Mouse (Mus musculus) hindbrain, embryonic 14.5 days (tissue): ENCODE measurements around the gene Id1. TPM values are rescaled to one million over a fixed set of nuclear protein-coding genes. Genes with fewer than 3 reads are reported as not detected.

Source experiments
- ATAC-seq: fragments of 200-750 bp; cut with Nextera tagmentation; 2 replicates; pipeline ENCODE4 v1.8.0; 2017; ENCODE audit warnings: moderate number of reproducible peaks, mild to moderate bottlenecking, moderate TSS enrichment, moderate library complexity; ENCODE audit not compliant: low FRiP score
- DNase-seq: peaks from one replicate; pipeline ENCODE4 v3.0.0-alpha.2; 2015; ENCODE audit warnings: low spot score
- H3K27ac ChIP-seq: fragments of 300-500 bp; sonication (generic); 2 replicates; pipeline ENCODE4 v1.5.1; 2014; ENCODE audit warnings: mild to moderate bottlenecking, moderate library complexity
- H3K27me3 ChIP-seq: fragments of 300-500 bp; sonication (generic); 2 replicates; pipeline ENCODE4 v1.6.1; 2014; ENCODE audit warnings: mild to moderate bottlenecking, low read length, mixed read lengths; ENCODE audit not compliant: control insufficient read depth, insufficient read depth
- H3K36me3 ChIP-seq: fragments of 300-500 bp; sonication (generic); replicated peaks from 2 replicates; pipeline ENCODE4 v1.6.1; 2014; ENCODE audit not compliant: control insufficient read depth, insufficient read depth
- H3K4me1 ChIP-seq: fragments of 300-500 bp; sonication (generic); replicated peaks from 2 replicates; pipeline ENCODE4 v1.6.1; 2014; ENCODE audit warnings: antibody characterized with exemption, low read length, mixed read lengths; ENCODE audit not compliant: control insufficient read depth, insufficient read depth
- H3K4me2 ChIP-seq: fragments of 300-500 bp; sonication (generic); replicated peaks from 2 replicates; pipeline ENCODE4 v1.6.1; 2014; ENCODE audit warnings: mild to moderate bottlenecking, moderate library complexity
- H3K4me3 ChIP-seq: fragments of 300-500 bp; sonication (generic); replicated peaks from 2 replicates; pipeline ENCODE4 v1.5.1; 2014; ENCODE audit warnings: mild to moderate bottlenecking, low read length
- H3K9ac ChIP-seq: fragments of 300-500 bp; sonication (generic); 2 replicates; pipeline ENCODE4 v1.6.1; 2014
- H3K9me3 ChIP-seq: fragments of 300-500 bp; sonication (generic); 2 replicates; pipeline ENCODE4 v1.6.1; 2016; ENCODE audit warnings: low read length; ENCODE audit not compliant: control insufficient read depth
- WGBS: fragments of 180-500 bp; shearing (Covaris S2); extraction: QIAGEN DNeasy Blood & Tissue Kit; methylation state at CpG from one replicate; pipeline ENCODE4 v1.1.7; 2014; 5-methylcytosine and 5-hydroxymethylcytosine counted together
- polyA plus RNA-seq: library from polyadenylated mRNA; unstranded; fragments of >200 nt; fragmentation: Nextera tagmentation; extraction: Ambion mirVana; gene quantifications from 2 replicates; pipeline ENCODE4 v1.2.1, GENCODE M21; 2014

Id1 gene
- polyA plus RNA-seq: 56.5 and 68.0 TPM in 2 replicates

DNA sequence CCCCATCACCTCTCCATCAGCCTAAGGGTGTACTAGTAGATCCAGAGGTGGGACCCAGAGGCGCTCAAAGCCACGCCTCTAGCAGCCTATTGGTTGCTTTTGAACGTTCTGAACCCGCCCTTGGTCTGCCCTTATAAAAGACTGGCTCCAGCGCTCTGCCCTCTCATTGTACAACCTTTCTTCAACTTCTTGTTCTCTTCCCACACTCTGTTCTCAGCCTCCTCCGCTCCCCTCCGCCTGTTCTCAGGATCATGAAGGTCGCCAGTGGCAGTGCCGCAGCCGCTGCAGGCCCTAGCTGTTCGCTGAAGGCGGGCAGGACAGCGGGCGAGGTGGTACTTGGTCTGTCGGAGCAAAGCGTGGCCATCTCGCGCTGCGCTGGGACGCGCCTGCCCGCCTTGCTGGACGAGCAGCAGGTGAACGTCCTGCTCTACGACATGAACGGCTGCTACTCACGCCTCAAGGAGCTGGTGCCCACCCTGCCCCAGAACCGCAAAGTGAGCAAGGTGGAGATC, at the start of gene Id1:
Gene Id1, plus strand, starts transcription at position 162 of the 512 bp plus-strand sequence.
- H3K36me3 ChIP-seq: no peaks in the 10 kb centered on the region
- peak within 1 kb of the TSS; percentile 83 for H3K27ac ChIP-seq
- H3K27me3 ChIP-seq: no peaks in the 10 kb centered on the region
- H3K4me1 ChIP-seq: peaks cover 46% of the 10 kb centered on the region
- H3K4me3 ChIP-seq: peak within 1 kb of the TSS; percentile 51
- peak within 1 kb of the TSS; percentile 69 for H3K9ac ChIP-seq
- under 1% methylated on average over 28 of the region's 28 CpGs for WGBS
- peak; percentile 74 for ATAC-seq
- H3K9me3 ChIP-seq: no peaks in the 10 kb centered on the region
- peak within 1 kb of the TSS; percentile 89 for H3K4me2 ChIP-seq
- DNase-seq: peak; percentile 79

DNA sequence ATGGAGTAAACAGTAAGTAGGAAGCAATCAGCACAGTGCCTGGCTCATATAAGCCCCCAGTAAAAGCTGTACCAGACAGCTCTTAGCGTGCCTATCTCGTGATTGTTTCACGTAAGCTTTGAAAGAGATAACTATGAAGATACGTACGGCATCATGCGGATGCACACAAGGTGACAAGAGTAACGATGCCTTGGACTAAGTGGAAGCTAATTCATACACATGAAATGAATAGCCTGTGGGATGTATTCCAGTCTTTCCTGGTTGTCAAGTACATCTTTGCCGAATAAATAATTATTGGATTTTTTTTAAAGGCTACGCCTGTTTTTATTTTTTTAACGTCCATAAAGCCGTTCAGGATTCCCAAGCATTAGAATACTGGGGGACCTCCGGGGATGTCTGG, 49.7 kb upstream of the Id1 start:
- Histone ChIP-seq H3K4me3 (no peak overlapping the region; the same call in 1 of the 2 replicates), H3K27ac (peak overlapping the region; percentile 75), H3K9me3 (no peaks in the 10 kb centered on the region), H3K27me3 (no peaks in the 10 kb centered on the region), H3K9ac (peak overlapping the region; percentile 41; the same call in 1 of the 2 replicates), H3K4me1 (0 out of 2 replicates have a peak, but pooled peaks cover 6% of the 10 kb centered on the region), H3K4me2 (peak overlapping the region; percentile 35), H3K36me3 (peaks cover 99% of the 10 kb centered on the region)
- no peak for DNase-seq
- WGBS: 57% methylated on average over 12 of the region's 12 CpGs
- ATAC-seq: peak; percentile 3; the same call in 1 of the 2 replicates

DNA sequence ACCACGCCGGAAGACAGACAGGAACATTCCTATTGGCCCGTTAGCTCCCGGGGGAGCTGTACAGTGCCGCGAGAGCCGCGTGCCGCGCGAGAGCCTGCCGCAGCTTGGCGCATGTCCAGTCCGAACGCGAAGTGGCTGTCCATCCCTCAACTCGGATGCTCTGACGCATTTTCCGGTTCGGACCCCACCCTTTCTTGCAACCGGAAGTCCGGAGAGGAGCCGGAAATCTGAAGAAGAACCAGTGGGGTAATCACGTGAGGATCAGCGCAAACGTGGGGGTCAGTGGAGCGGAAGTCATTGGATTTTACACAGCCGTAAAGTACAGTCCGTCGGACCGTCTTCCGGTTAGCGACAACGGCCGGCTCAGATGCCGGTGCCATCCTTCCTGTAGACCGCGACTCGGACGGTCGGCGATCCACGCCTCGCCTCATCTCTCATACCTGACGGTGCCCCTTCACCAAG, 49.2 kb upstream of the Id1 start, which contains the start of gene Mcts2:
Gene Mcts2, plus strand, starts transcription at position 230 of the 462 bp plus-strand sequence.
- ATAC-seq: peak; percentile 95

DNA sequence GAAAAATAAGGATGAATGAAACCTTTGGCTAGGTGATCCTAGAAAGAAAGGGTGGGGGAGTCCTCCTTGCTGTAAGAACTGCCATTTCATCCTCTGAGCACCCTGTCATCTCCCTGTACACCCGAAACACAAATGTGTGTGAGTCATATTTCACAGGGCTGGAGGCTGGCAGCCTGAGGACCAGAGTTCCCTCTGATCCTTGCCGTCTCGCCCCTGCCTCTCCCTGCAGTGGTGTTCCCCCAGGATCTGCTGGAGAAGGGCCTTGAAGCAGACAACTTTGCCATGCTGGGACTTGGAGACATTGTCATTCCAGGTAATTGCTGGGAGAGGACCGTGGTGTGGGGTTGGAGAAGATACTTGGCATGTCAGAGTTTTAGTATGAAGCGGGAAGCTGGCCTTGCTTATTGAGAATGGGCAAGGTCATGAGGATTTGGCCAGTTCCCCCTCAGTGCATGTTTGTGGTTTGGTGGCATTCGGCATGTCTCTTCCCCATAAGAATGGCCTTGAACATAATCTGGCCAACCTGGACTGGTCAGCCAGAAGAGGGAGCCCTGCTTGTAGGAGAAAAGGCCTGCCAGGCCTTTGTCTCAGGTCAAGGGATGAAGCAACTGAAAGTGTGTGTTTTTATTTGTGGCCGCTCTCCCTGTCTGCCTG, 44.4 kb upstream of the Id1 start:
- Histone ChIP-seq H3K4me2 (no peak overlapping the region), H3K4me3 (no peak overlapping the region), H3K9ac (no peak overlapping the region), H3K27ac (no peak overlapping the region), H3K36me3 (peaks cover 75% of the 10 kb centered on the region), H3K27me3 (no peaks in the 10 kb centered on the region), H3K4me1 (0 out of 2 replicates have a peak, but pooled peaks cover 11% of the 10 kb centered on the region), H3K9me3 (no peaks in the 10 kb centered on the region)
- 77% methylated on average over 7 of the region's 7 CpGs for WGBS
- DNase-seq (no peak), ATAC-seq (no peak)

More for the DNA sequence above, 49.2 kb upstream of the Id1 start, which contains the start of gene Mcts2:
- H3K4me3 ChIP-seq: peak within 1 kb of the TSS; percentile 39
- no peaks in the 10 kb centered on the region for H3K27me3 ChIP-seq
- peak within 1 kb of the TSS; percentile 75 for H3K27ac ChIP-seq
- peaks cover 95% of the 10 kb centered on the region for H3K36me3 ChIP-seq
- peak within 1 kb of the TSS; percentile 54 for H3K4me2 ChIP-seq
- H3K9me3 ChIP-seq: no peaks in the 10 kb centered on the region
- H3K4me1 ChIP-seq: 0 out of 2 replicates have a peak, but pooled peaks cover 6% of the 10 kb centered on the region
- peak within 1 kb of the TSS; percentile 41; the same call in 1 of the 2 replicates for H3K9ac ChIP-seq
- peak; percentile 92 for DNase-seq
- 54% methylated on average over 45 of the region's 45 CpGs for WGBS

DNA sequence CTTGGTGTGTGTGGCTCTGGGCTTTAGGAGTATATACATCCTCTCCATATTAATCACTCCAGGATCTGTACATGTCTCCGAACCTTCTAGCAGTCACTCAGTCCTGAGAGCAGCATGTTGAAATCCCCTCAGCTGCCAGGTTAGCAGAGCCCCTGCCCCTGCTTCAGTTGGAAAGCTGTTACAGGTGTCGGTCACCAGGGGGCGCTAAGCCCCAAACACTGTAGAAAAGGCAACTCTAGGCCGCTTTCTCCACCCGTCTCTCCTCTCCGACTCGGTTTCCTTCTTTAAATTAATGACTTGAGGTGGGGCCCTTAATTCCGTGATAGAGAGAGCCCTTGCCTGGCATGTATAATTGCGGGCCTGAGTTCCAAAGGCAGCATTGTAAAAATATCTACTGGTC, 42.8 kb upstream of the Id1 start:
- H3K27me3 ChIP-seq: no peaks in the 10 kb centered on the region
- peak overlapping the region; percentile 45 for H3K4me2 ChIP-seq
- peak overlapping the region; percentile 39 for H3K9ac ChIP-seq
- H3K4me1 ChIP-seq: 0 out of 2 replicates have a peak, but pooled peaks cover 5% of the 10 kb centered on the region
- 11% methylated on average over 9 of the region's 9 CpGs for WGBS
- ATAC-seq (peak; percentile 32; the same call in 1 of the 2 replicates), DNase-seq (peak; percentile 82)
- H3K9me3 ChIP-seq: no peaks in the 10 kb centered on the region
- H3K4me3 ChIP-seq: 0 out of 2 replicates have a peak overlapping the region, but pooled peaks have one; percentile 10
- peaks cover 73% of the 10 kb centered on the region for H3K36me3 ChIP-seq
- H3K27ac ChIP-seq: no peak overlapping the region; the same call in 1 of the 2 replicates

DNA sequence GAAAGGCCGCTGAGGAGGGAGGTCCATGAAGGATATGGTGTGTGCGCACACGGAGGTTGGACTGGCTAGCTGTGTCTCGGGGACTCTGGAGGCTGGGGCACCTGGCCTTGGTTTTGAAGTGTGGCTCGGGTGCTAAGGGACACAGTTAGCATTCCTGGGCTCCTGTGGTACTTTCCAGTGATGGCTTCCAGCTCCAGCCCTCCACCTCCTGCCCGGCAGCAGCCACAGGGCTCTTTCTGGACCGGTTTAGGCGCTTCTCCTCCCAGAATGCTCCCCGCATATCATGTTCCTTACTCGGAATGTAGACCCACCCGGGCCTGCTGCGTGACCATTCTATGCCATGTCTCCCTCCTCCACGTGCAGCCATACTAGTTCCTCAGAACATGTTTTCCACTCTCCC, 42.3 kb upstream of the Id1 start:
- no peak for ATAC-seq
- no peak for DNase-seq
- Histone ChIP-seq H3K36me3 (peaks cover 73% of the 10 kb centered on the region), H3K9me3 (no peaks in the 10 kb centered on the region), H3K9ac (peak overlapping the region; percentile 39), H3K27ac (no peak overlapping the region; the same call in 1 of the 2 replicates), H3K4me2 (peak overlapping the region; percentile 45), H3K4me3 (0 out of 2 replicates have a peak overlapping the region, but pooled peaks have one; percentile 10), H3K4me1 (0 out of 2 replicates have a peak, but pooled peaks cover 5% of the 10 kb centered on the region), H3K27me3 (no peaks in the 10 kb centered on the region)
- WGBS: 89% methylated on average over 13 of the region's 13 CpGs

DNA sequence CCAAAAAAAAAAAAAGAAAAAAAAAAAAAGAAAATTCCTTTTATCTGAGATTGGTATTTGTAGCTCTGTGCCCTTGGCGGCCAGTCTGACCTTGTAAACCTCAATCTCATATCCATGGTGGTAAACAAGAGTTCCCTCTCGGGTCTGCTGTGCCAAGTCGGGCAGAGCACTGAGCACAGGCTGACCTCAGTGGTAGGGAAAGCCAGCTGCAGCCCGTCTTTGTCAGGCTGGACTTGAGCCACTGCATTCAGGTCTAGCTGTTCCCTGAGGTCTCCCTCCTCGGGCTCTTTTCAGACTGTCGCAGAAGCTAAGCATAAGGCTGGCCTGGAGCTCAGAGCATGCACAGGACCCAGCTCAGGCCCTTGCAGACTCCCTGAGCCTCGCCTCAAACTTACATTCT, 41.3 kb upstream of the Id1 start:
- H3K9me3 ChIP-seq: no peaks in the 10 kb centered on the region
- ATAC-seq: no peak
- no peak overlapping the region for H3K4me2 ChIP-seq
- no peak overlapping the region for H3K4me3 ChIP-seq
- no peak for DNase-seq
- no peak overlapping the region for H3K9ac ChIP-seq
- 84% methylated on average over 7 of the region's 7 CpGs for WGBS
- no peak overlapping the region for H3K27ac ChIP-seq
- H3K4me1 ChIP-seq: 0 out of 2 replicates have a peak, but pooled peaks cover 5% of the 10 kb centered on the region
- H3K36me3 ChIP-seq: peaks cover 72% of the 10 kb centered on the region
- H3K27me3 ChIP-seq: no peaks in the 10 kb centered on the region

DNA sequence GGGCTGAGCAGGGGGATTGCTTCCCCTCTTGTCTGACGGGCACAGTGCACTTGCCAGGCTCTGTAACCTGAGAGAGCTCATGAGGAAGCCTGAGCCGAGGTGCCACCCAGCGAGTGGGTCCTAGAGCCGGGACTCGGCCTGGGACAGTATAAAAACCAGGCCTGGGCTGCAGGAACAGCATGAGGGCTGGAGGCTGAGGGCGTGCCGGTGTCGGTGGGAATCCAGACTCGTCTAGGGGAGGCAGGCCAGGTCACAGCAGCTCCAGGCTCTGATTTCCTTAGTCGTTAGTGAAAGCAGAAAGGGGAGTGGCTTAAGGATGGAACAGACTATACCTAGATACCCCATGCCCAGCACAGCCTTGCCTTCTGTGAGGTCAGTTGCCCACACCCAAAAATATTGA, 40.0 kb upstream of the Id1 start:
- WGBS: 79% methylated on average over 10 of the region's 10 CpGs
- Histone ChIP-seq H3K4me3 (no peak overlapping the region), H3K4me1 (0 out of 2 replicates have a peak, but pooled peaks cover 5% of the 10 kb centered on the region), H3K27ac (peak overlapping the region; percentile 63), H3K9me3 (no peaks in the 10 kb centered on the region), H3K9ac (peak overlapping the region; percentile 56), H3K36me3 (peaks cover 72% of the 10 kb centered on the region), H3K27me3 (no peaks in the 10 kb centered on the region), H3K4me2 (no peak overlapping the region)
- ATAC-seq (no peak), DNase-seq (no peak)
